Mouse (Mus musculus): Measurements from ENCODE around the gene Atp13a1.

Gene Atp13a1

DNA sequence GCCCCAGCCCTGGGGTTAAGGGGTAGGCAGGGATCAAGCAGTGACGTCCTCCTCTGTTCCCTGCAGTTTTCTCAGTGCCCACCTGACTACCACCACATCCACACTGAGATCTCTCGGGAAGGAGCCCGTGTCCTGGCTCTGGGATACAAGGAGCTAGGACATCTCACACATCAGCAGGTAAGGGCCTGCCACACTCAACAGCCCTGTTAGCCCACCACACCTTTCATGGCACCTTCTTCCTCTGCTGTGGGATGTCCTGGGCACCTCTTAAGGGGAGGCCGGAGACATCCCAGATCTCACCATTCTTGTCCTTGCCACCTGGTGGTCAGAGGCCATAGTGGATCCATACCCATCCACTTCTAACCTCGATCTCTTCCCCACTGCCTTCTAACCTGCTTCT lies 9.0 kb downstream of the Atp13a1 start:
- no peak for DNase-seq (ENCODE audit: low read depth)

DNA sequence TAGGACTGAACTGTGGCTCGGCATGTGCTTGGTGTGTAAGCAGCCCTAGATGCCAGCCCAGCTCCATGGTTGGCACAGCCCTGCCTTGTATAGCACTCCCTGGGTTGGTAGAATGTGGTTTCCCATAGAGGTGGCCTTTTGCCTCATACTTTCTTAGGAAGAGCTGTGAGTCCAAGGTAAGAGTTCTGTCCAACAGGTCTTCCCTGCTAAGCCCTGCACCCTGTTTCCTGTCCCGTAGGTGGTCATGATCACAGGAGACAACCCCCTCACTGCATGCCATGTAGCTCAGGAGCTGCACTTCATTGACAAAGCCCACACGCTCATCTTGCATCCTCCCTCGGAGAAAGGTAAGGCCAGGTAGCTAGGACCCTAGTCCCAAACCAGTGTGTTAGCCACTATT lies 10.8 kb downstream of the Atp13a1 start:
- DNase-seq (ENCODE audit: low read depth) = no peak

GRCm38 (mm10) chr8:69802216-69802615 lies 11.3 kb downstream of the Atp13a1 start:
- no peak for DNase-seq (ENCODE audit: low read depth)

GRCm38 (mm10) chr8:69803366-69803765 lies 12.4 kb downstream of the Atp13a1 start:
- no peak for DNase-seq (ENCODE audit: low read depth)

DNA sequence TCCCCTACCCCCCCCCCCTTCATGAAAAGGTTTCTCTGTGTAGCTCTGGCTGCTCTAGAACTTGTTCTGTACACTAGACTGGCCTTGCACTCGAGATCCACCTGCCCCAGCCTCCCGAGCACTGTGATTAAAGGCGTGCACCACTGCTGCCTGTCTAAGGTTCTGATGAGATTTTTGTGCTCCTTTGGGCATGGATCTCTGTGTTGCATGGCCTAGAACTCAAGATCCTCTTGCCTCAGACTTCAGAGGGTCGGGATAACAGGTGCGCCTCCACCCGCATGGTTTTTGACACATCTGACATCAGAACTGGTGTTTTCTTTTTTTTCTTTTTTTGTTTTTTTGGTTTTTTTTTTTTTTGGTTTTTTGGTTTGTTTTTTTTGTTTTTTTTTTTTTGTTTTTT lies 13.6 kb downstream of the Atp13a1 start:
- DNase-seq (ENCODE audit: low read depth) = no peak

- DNase-seq (ENCODE audit: low read depth) = no peak
These were observed 14.1 kb downstream of the Atp13a1 start for GRCm38 (mm10) chr8:69805086-69805485.

- no peak for DNase-seq (ENCODE audit: low read depth)
These were observed 14.5 kb downstream of the Atp13a1 start for GRCm38 (mm10) chr8:69805491-69805890.

DNA sequence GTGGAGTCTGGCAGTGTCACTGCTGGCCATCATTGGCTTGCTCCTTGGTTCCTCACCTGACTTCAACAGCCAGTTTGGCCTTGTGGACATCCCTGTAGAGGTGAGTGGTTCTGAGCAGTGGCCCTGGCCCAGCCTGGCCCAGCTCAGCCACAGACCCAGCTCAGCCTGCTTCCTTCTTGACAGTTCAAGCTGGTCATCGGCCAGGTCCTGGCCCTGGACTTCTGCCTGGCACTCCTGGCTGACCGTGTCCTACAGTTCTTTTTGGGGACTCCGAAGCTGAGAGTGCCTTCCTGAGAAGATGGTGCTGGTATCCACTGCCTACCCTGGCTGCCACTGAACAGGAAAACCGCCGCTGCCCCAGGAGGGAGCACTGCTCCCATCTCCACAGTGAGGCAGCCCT lies 16.3 kb downstream of the Atp13a1 start:
- no peak for DNase-seq (ENCODE audit: low read depth)

GRCm38 (mm10) chr8:69808094-69808863 lies 17.3 kb downstream of the Atp13a1 start, which contains the start of gene Gmip:
TSS of gene Gmip (plus strand) at chr8:69808679.
- DNase-seq (ENCODE audit: low read depth) = peak; percentile 94

DNA sequence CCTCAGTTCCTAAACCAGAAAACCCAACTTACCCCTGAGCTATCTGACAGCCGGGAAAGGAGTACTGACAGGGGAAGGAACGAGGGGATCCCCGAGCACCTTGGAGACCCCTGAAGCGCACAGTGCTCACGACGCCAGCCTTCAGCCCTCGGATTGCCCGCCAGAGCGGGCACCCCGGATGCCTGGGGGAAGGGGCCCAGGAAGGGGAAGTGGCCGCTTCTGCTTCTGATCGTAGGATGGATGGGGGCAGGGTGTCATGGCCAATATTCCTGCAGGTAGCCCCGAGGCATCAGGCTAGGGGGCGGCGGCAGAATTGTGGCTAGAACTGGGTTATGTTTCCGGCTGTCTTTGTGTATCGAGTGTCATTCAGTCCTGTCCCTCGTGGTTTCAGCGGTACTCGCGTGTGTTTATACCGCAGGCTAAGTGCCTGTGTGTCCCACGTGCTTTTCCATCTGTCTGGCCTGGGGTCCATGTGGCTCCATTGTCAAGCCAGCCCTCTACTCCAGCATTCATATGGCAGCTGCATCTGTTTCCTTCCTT lies 18.0 kb downstream of the Atp13a1 start:
- DNase-seq (ENCODE audit: low read depth) = peak; percentile 75

DNA sequence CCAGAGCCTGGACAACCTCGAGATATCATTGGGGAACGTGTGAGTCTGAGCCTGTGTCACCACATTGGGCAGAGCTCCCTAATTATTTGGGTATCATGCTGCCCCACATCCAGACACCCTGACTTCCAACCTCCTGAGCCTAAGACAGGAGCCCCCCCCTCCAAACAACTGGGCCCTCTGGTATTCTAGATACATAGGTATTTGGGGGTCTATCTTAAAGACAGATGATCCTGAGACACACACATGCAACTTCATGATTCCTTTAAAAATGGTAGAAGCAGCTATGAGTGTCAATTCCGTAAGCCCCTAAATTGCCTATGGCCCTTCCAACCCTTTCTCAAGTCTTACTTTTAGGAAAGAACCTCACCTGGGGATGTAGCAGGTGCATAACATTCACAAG lies 18.9 kb downstream of the Atp13a1 start:
- DNase-seq (ENCODE audit: low read depth) = no peak

DNA sequence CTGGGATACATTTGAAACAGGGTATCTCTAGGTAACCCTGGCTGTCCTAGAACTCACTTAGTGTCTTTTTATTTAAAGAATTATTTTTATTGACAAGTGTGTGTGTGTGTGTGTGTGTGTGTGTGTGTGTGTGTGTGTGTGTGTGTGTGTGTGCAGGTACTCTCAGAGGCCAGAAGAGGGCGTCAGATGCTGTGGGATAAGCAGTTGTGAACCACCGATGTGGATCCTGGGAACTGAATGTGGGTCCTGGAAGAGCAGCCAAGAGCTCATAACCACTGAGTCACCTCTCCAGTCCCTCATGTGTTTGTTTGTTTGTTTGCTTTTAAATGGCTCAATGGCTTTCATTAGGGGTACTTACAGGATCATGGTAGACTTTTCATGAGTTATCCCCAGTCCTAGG lies 23.9 kb downstream of the Atp13a1 start:
- DNase-seq (ENCODE audit: low read depth) = no peak

DNA sequence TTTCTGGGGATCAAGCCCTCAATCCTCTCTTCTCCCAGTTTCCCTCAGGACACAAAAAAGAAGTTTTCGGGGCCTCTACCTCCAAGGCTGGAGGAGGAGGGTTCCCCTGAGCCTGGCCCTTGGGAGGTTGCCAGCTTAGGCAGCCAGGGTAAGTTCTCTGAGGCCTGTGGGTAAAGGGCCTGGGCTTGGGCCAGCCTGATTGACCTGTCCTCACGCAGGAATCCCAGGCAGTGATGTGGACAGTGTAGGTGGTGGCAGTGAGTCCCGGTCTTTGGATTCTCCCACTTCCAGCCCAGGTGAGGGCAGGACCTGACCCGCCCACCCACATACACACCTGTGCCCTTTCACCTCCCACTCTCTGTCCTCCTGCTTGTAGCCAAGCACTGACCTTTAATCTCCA lies 24.4 kb downstream of the Atp13a1 start:
- DNase-seq (ENCODE audit: low read depth) = no peak

GRCm38 (mm10) chr8:69820466-69820865 lies 29.5 kb downstream of the Atp13a1 start:
- DNase-seq (ENCODE audit: low read depth) = no peak

DNA sequence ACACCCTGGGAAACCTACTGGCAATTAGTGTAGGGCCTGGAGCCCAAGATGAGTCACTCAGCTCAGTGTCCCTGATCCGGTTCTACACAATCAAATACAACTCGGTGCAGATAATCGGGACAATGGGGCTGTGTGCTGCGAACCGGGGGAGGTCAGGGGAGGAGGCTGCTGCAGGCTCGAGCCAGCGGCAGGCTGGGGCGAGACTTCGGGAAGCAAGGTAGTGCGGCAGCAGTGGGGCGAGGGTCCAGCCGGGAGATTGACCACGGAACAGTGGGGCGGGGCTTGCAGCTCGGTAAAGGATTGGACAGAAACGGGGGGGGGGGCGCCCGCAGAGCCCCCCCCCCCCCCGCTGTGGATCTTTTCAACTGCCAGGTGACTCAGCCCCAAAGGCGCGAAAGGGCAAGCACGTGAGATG lies 31.0 kb downstream of the Atp13a1 start:
- no peak for DNase-seq (ENCODE audit: low read depth)

GRCm38 (mm10) chr8:69822386-69823191 lies 31.6 kb downstream of the Atp13a1 start, which contains the start of gene Lpar2:
TSS of gene Lpar2 (plus strand) at chr8:69822429.
- DNase-seq (ENCODE audit: low read depth) = peak; percentile 92

DNA sequence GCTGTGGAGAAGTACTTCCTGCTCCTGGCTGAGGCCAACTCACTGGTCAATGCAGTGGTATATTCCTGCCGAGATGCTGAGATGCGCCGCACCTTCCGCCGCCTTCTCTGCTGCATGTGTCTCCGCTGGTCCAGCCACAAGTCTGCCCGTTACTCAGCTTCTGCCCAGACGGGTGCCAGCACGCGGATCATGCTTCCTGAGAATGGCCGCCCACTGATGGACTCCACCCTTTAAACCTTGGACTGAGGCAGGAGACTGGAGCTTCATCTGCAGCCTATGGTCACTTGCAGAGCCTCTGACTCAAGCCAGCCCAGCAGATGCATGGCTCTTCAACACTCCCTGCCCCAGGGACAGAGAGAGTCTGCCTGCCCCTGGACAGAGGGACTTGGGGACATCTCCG lies 35.4 kb downstream of the Atp13a1 start:
- no peak for DNase-seq (ENCODE audit: low read depth)

DNA sequence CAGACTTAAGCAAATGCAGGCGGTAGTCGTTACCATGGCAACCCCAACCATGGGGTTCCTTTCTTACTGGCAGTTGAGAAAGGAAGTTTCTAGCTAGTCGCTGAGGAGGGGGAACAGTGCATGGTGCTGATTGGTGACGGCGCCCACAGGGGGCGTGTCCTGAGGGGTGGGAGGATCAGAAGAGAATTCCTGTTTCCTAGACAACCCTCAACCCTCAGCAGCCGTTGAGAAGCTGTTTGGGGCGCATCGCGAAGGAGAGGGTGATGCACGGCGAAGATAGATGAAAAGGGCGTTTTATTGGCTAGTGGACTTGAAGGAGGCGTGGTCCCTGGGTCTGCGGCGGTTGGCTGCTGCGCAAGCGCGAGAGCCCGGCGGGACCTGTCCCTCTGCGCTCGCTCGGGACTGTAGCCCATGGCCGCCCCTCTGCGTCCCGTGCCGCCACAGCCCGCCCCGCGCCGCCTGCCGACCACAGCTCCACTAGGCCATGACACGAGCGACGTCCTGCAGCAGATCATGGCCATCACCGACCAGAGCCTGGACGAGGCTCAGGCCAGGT lies 41.4 kb downstream of the Atp13a1 start, which contains the start of gene Pbx4:
Gene Pbx4 (plus strand): TSS at position 194 of the 556 bp plus-strand sequence.
- DNase-seq (ENCODE audit: low read depth) = peak; percentile 99

GRCm38 (mm10) chr8:69837057-69837682 lies 46.2 kb downstream of the Atp13a1 start:
- no peak for DNase-seq (ENCODE audit: low read depth)

DNA sequence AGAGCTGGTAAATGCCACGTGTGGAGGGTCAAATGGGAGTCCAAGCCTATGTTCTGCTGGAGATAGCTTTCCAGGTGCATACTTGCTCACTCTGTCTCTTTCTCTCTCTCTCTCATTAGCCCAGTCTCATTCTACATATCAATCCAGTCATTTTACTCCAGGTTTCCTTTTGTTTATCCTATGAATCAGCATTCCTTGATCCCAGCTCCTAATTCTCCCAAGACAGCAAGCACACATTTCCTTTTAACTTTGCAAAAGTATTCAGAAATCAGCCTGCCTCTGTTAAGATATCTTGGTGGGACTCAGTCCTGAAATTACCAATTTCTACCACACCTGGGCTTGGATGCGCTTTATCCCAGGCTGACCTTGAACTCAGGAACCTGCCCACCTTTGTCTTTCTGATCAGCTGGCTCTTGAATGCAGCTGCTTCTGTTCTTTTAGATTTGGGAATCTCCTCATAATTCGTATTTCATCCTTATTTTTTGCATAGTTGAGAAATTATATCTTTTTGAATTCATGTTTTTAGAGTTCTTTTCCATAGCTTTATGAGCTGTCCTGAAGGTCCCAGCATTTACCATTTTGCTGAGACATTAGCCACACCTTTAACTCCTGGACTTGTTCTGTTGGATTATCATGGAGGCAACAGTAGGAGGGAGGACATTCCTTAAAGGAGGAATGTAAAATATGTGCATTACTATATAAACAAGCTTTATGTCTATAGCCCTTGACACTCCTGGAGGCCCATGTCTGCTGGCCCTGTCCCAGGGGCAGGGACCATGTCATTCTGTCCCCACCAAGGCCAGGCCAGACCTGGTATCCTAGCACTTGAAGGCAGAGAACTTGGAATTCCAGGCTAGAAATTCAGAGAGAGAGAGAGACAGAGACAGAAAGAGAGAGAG lies 56.5 kb downstream of the Atp13a1 start:
- no peak for DNase-seq (ENCODE audit: low read depth)

- DNase-seq (ENCODE audit: low read depth) = no peak
These were observed 58.0 kb downstream of the Atp13a1 start for GRCm38 (mm10) chr8:69848951-69849350.

Data from induced T-regulatory cell, adult 2 months (primary cell).